Mouse (Mus musculus): ENCODE measurements around the gene Fes.

DNA sequence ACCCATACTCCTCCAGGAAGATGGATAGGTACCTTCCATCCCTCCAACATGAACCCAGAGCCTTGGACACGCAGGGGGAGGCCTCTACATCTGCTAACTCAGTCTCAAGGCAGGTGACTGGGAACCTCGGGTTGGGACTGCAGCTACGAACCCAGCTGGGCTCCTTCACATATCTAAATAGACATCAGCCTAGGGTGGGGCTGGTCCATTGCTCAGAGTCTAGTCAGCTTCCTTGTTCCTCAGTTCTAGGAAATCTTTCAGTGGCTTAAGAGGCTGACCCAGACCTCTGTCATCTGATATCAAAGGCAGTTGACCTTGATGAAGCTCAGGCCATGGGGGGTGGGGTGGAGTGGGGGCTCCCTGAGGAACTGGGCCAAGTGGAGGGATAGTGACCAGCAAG, 31.5 kb upstream of the Fes start:
- TF ChIP-seq TAL1 (IDR thresholded peaks at IDR 0.05; ENCODE audit: low read length) (no peak), GATA1 (IDR thresholded peaks at IDR 0.05; ENCODE audit: low read length) (no peak)
